Mouse (Mus musculus) stomach, adult 2 months (tissue): ENCODE results near the gene Cog3. TPM values are rescaled to one million over a fixed set of nuclear protein-coding genes. Genes with fewer than 3 reads are reported as not detected.

ENCODE experiments used
- polyA plus RNA-seq: library from polyadenylated mRNA; depleted of rRNA; stranded (reverse); fragments of >200 nt; gene quantifications from 2 replicates; pipeline ENCODE4 v1.2.3, GENCODE M21; 2012; rRNA removed

The Cog3 gene
- 1.7 and 2.2 TPM in 2 replicates for polyA plus RNA-seq

GRCm38 (mm10) chr14:75753991-75754817 lies at the start of gene Cog3:
Cog3 (minus strand) TSS chr14:75754517.

GRCm38 (mm10) chr14:75786868-75787793 lies 32.8 kb upstream of the Cog3 start, which contains the start of gene Slc25a30:
Slc25a30 (minus strand) TSS chr14:75787037.

Other genes starting within 250 kb of the Cog3 start
- gene Spert, start 161.4 kb downstream of the Cog3 start, polyA plus RNA-seq: not detected in 2 replicates
- gene Erich6b, start 112.3 kb downstream of the Cog3 start, polyA plus RNA-seq: not detected in 2 replicates
- 0.52 and 1.0 TPM in 2 replicates for gene Slc25a30, start 32.5 kb upstream of the Cog3 start, polyA plus RNA-seq
- 1,268 and 2,418 TPM in 2 replicates for gene Tpt1, start 90.6 kb upstream of the Cog3 start, polyA plus RNA-seq
- gene Kctd4, start 200.5 kb upstream of the Cog3 start, polyA plus RNA-seq: not detected in 2 replicates